Mouse (Mus musculus) embryonic facial prominence, embryonic 11.5 days (tissue): ENCODE data around the gene Os9. TPM values are rescaled to one million over a fixed set of nuclear protein-coding genes. Genes with fewer than 3 reads are reported as not detected.
"Not testable (repeated sequence)": the region's sequence is repeated elsewhere in the genome, so short reads cannot be mapped to it uniquely, and the experiment has no call there.

Experiments
- ATAC-seq: fragments of 200-750 bp; cut with Nextera tagmentation; replicated peaks from 2 replicates; pipeline ENCODE4 v1.8.0; 2017; ENCODE audit warnings: low read depth; ENCODE audit not compliant: insufficient number of reproducible peaks, low FRiP score, low TSS enrichment
- DNase-seq: peaks from one replicate; pipeline ENCODE4 v3.0.0-alpha.2; 2015; ENCODE audit warnings: low spot score
- H3K27ac ChIP-seq: fragments of 300-500 bp; sonication (generic); replicated peaks from 2 replicates; pipeline ENCODE4 v1.5.1; 2014; ENCODE audit warnings: mild to moderate bottlenecking, low read depth, low read length, control low read depth
- H3K27me3 ChIP-seq: fragments of 300-500 bp; sonication (generic); 2 replicates; pipeline ENCODE4 v1.6.1; 2014; ENCODE audit warnings: mild to moderate bottlenecking, low read length, moderate library complexity, mixed read lengths; ENCODE audit not compliant: control insufficient read depth, insufficient read depth
- H3K36me3 ChIP-seq: fragments of 300-500 bp; sonication (generic); replicated peaks from 2 replicates; pipeline ENCODE4 v1.6.1; 2014; ENCODE audit warnings: low read depth, mild to moderate bottlenecking, low read length, moderate library complexity, mixed read lengths; ENCODE audit not compliant: control insufficient read depth, insufficient read depth
- H3K4me1 ChIP-seq: fragments of 300-500 bp; sonication (generic); 2 replicates; pipeline ENCODE4 v1.6.1; 2014; ENCODE audit warnings: low read length, mixed read lengths; ENCODE audit not compliant: control insufficient read depth, insufficient read depth
- H3K4me2 ChIP-seq: fragments of 300-500 bp; sonication (generic); 2 replicates; pipeline ENCODE4 v1.6.1; 2014; ENCODE audit warnings: low read depth, mild to moderate bottlenecking, control low read depth, low read length, moderate library complexity
- H3K4me3 ChIP-seq: fragments of 300-500 bp; sonication (generic); 2 replicates; pipeline ENCODE4 v1.5.1; 2014; ENCODE audit warnings: low read depth, low read length, control low read depth
- H3K9ac ChIP-seq: fragments of 300-500 bp; sonication (generic); replicated peaks from 2 replicates; pipeline ENCODE4 v1.6.1; 2014; ENCODE audit warnings: mild to moderate bottlenecking, control low read depth, low read length
- H3K9me3 ChIP-seq: fragments of 300-500 bp; sonication (generic); replicated peaks from 2 replicates; pipeline ENCODE4 v1.6.1; 2016; ENCODE audit warnings: mild to moderate bottlenecking, low read length, inconsistent platforms, mixed read lengths; ENCODE audit not compliant: control insufficient read depth
- WGBS: fragments of 180-500 bp; shearing (Covaris S2); extraction: QIAGEN DNeasy Blood & Tissue Kit; methylation state at CpG from one replicate; pipeline ENCODE4 v1.1.7; 2014; 5-methylcytosine and 5-hydroxymethylcytosine counted together
- polyA plus RNA-seq: library from polyadenylated mRNA; unstranded; fragments of >200 nt; fragmentation: Nextera tagmentation; extraction: Ambion mirVana; gene quantifications from 2 replicates; pipeline ENCODE4 v1.2.1, GENCODE M21; 2014

Gene Os9
- polyA plus RNA-seq, 1 experiment from 2014 or later, result 29.5 TPM

DNA sequence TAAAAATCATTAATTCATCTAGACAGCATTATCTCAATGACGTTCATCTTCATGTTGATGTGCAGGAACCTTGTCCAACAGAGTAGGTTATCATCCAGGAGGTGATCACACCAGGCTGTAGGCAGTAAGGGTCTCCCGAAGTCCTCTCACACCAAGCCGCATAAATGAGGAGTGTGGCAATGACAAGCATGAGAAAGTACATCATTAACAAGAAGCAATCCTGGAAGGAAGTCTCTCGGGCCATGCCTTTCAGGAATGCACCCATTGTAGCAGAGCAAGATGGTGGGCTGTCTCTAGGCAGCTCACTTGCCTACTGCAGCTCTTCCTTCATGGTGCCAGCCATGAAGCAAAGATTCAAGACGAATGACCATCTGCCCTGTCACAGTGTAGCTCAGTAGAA, 33.7 kb upstream of the Os9 start:
- Histone ChIP-seq H3K9ac (no peak overlapping the region), H3K27ac (no peak overlapping the region), H3K9me3 (no peaks in the 10 kb centered on the region), H3K4me1 (no peaks in the 10 kb centered on the region), H3K4me3 (no peak overlapping the region), H3K36me3 (no peaks in the 10 kb centered on the region), H3K27me3 (no peaks in the 10 kb centered on the region), H3K4me2 (no peak overlapping the region)
- ATAC-seq, result no peak
- WGBS, result 89% methylated on average over 5 of the region's 5 CpGs
- no peak for DNase-seq

DNA sequence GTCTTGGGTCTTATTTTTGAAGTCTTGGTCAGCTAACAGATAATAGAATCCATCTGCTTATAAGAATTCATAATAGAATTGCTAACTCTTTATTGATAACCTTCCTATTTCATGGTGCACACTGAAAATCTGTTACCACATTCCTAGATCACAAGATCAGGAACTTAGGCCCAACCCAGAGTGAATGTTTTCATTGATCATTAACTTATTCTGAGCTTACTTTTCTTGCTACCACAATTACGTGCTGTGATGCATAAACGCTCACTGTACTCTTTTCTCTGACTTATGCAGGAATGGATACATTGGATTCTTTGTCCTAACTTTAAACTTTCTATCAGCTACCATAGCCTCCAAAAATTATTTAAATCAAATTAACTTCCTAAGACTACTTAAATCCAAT, 33.3 kb upstream of the Os9 start:
- H3K27me3 ChIP-seq, result no peaks in the 10 kb centered on the region
- 96% methylated on average over 2 of the region's 2 CpGs for whole genome bisulfite sequencing
- H3K4me2 ChIP-seq, result no peak overlapping the region
- H3K4me3 ChIP-seq, result no peak overlapping the region
- H3K4me1 ChIP-seq, result no peaks in the 10 kb centered on the region
- H3K36me3 ChIP-seq, result no peaks in the 10 kb centered on the region
- H3K9me3 ChIP-seq, result no peaks in the 10 kb centered on the region
- no peak for ATAC-seq
- no peak overlapping the region for H3K27ac ChIP-seq
- no peak overlapping the region for H3K9ac ChIP-seq
- DNase-seq, result no peak

DNA sequence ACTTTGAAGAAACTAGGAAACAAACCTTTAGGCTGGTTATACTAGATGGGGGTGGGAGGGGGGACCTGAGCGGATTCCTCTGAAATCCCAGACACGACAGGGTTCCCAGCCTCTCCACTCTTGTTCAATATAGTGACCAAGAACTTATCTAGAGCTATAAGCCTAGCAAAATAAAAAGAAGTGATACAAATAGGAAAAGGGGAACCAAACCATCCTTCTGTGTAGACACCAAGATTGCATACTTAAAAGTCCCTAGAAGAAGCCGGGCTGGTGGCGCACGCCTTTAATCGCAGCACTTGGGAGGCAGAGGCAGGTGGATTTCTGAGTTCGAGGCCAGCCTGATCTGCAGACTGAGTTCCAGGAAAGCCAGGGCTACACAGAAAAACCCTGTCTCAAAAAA, 32.4 kb upstream of the Os9 start:
- Histone ChIP-seq H3K9me3 (no peaks in the 10 kb centered on the region), H3K4me2 (no peak overlapping the region), H3K4me3 (no peak overlapping the region), H3K36me3 (no peaks in the 10 kb centered on the region), H3K27me3 (no peaks in the 10 kb centered on the region), H3K9ac (no peak overlapping the region), H3K4me1 (no peaks in the 10 kb centered on the region), H3K27ac (no peak overlapping the region)
- no peak for ATAC-seq
- no peak for DNase-seq
- 94% methylated on average over 7 of the region's 7 CpGs for WGBS

DNA sequence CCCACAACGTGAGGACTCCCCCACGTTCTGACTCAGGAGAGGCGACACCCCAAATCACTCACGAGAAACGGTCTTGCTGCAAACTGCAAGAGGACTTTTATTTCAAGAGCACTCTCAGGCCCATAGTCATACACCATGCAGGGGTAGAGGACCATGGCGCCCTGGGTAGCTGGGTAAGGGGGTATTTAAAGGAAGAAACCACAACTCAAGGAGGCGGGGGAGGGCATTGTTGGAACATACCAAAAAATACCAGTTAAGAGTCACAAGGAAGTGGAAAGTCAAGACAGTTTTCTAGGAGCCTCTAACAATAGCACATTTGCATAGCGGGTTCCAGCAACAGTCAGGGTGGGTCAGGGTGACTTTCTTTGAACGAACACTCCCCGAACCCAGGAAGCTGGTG, 31.6 kb upstream of the Os9 start:
- not testable (repeated sequence) for ATAC-seq, H3K9ac ChIP-seq, H3K36me3 ChIP-seq, H3K4me2 ChIP-seq, H3K27ac ChIP-seq, H3K27me3 ChIP-seq, DNase-seq, H3K9me3 ChIP-seq, H3K4me3 ChIP-seq, H3K4me1 ChIP-seq
- WGBS, result 82% methylated on average over 10 of the region's 10 CpGs

DNA sequence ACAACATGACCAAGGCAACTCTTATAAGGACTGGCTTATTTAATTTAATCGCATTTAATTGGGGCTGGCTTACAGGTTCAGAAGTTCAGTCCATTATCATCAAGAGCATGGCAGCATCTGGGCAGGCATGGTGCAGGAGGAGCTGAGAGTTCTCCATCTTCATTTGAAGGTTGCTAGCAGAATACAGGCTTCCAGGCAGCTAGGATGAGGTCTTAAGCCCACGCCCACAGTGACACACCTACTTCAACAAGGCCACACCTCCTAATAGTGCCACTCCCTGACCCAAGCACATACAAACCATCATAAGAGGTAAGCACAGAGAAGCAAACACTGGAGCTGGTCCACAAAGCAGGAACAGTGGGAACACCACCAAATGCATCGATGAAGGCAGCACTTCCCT, 30.3 kb upstream of the Os9 start:
- not testable (repeated sequence) for H3K27me3 ChIP-seq, DNase-seq, H3K9ac ChIP-seq, ATAC-seq, H3K27ac ChIP-seq, H3K4me1 ChIP-seq, H3K36me3 ChIP-seq, H3K9me3 ChIP-seq, H3K4me3 ChIP-seq, H3K4me2 ChIP-seq
- WGBS, result 87% methylated on average over 3 of the region's 3 CpGs

DNA sequence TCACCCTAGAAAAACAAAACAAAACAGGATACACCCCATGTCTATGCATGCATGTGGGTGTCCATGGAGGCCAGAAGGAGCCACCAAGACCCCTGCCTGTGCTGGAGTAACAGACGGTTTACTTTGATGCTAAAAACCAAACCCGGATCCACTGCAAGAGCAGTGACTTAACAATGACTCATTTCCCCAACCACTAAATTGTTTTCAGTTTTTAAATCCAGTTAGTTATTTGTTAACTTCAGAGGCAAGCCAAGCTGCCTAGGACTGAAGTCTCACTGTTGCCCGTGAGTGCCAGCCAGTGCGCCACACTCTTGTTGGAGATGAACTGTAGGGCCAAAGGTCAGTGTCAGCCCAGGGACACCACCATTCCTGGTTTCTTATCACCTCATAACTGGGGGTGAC, 29.5 kb upstream of the Os9 start:
- H3K4me1 ChIP-seq, result no peaks in the 10 kb centered on the region
- no peaks in the 10 kb centered on the region for H3K27me3 ChIP-seq
- no peaks in the 10 kb centered on the region for H3K9me3 ChIP-seq
- ATAC-seq (no peak), DNase-seq (no peak)
- no peak overlapping the region for H3K4me2 ChIP-seq
- no peak overlapping the region for H3K4me3 ChIP-seq
- no peak overlapping the region for H3K9ac ChIP-seq
- no peaks in the 10 kb centered on the region for H3K36me3 ChIP-seq
- H3K27ac ChIP-seq, result no peak overlapping the region
- 89% methylated on average over 4 of the region's 4 CpGs for WGBS

DNA sequence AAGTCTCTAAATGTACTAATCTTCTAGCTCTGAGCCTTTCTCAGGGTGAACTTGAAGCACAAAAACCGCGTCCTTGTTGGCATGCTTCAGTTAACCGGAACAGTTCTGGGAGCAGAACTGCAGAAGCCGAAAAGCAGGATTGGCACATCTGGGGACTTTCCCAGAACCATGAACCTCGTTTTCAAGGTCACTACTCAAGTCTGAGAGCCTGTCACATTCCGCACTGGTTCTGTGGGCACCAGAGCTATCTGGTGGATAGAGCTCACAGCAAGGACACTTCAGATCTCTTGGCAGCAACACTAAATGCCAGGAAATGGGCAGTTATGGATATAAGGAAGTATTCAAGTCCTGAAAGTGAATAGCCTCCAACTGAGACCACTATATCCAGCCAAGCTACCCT, 26.2 kb upstream of the Os9 start:
- no peaks in the 10 kb centered on the region for H3K36me3 ChIP-seq
- WGBS, result 81% methylated on average over 6 of the region's 6 CpGs
- H3K27me3 ChIP-seq, result no peaks in the 10 kb centered on the region
- ATAC-seq (no peak), DNase-seq (no peak)
- no peaks in the 10 kb centered on the region for H3K4me1 ChIP-seq
- H3K27ac ChIP-seq, result no peak overlapping the region
- no peak overlapping the region for H3K4me3 ChIP-seq
- no peak overlapping the region for H3K4me2 ChIP-seq
- no peak overlapping the region for H3K9ac ChIP-seq
- H3K9me3 ChIP-seq, result no peaks in the 10 kb centered on the region

DNA sequence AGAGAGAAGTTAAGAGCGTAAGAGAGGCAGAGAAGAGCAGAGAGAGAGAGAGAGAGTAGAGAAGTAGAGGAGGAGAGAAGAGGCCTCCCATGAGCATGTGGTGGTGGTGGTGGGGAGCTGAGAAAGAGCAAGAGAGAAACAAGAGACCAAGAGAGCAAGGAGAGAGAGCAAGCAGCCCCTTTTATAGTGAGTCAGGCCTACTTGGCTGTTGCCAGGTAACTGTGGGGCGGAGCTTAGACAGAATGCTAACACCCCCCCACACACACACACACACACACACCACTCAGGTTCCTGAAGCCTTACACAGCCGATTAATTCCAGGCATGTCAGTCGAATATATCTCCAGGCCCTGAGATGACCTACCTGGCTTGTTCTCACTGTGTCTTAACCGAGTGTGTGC, 24.4 kb upstream of the Os9 start:
- Histone ChIP-seq H3K36me3 (no peaks in the 10 kb centered on the region), H3K27ac (no peak overlapping the region), H3K4me3 (no peak overlapping the region), H3K27me3 (no peaks in the 10 kb centered on the region), H3K4me1 (no peaks in the 10 kb centered on the region), H3K9ac (no peak overlapping the region), H3K9me3 (no peaks in the 10 kb centered on the region), H3K4me2 (no peak overlapping the region)
- ATAC-seq (no peak), DNase-seq (no peak)
- WGBS, result 76% methylated on average over 4 of the region's 5 CpGs

DNA sequence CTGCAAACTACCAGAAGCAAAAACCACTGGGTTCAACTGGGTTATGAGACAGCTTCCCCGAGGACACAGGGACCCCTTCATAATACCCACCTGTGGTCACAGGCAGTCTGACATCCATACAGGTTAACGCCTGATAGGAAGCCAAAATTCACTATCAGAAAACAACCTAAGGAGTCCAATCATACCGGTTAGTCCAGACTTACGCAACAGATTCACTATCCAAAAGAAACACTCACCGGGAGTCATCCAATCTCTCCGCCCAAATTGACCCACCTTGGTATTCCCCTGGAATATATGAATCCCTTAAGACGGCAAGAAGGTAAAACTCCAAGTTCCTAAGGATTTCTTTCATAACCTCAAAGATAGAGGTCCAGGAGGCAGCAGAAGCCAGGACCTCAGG, 23.6 kb upstream of the Os9 start:
- no peaks in the 10 kb centered on the region for H3K4me1 ChIP-seq
- no peak overlapping the region for H3K27ac ChIP-seq
- H3K9me3 ChIP-seq, result no peaks in the 10 kb centered on the region
- H3K36me3 ChIP-seq, result no peaks in the 10 kb centered on the region
- H3K27me3 ChIP-seq, result no peaks in the 10 kb centered on the region
- no peak for ATAC-seq
- no peak overlapping the region for H3K4me3 ChIP-seq
- no peak overlapping the region for H3K4me2 ChIP-seq
- no peak overlapping the region for H3K9ac ChIP-seq
- no peak for DNase-seq
- WGBS, result 88% methylated on average over 7 of the region's 7 CpGs
